In genomic region chr10:5367465-5368011, GRCm38 (mm10) we compare ENCODE assay signal across 14 mouse cellular contexts.
A peak's percentile ranks its signal among the peaks of the same experiment; 100 is the strongest.
DNase-seq lines count a peak whose midpoint lies in the region; ATAC-seq lines count a peak whose summit lies in the region.
"Had no signal": no experiment of that assay in that cellular context is flagged by ENCODE, and none has a peak within 500 bp of the region (broad histone marks: within the 10 kb centered on the region; RNA-seq: fewer than 3 reads in every experiment).

No protein-coding gene starts in this region.

- no peaks in the 10 kb centered on the region for H3K27me3 ChIP-seq in embryonic facial prominence, embryonic 11.5 days (ENCODE audit: control insufficient read depth, insufficient read depth, low read length)
- no peaks in the 10 kb centered on the region for H3K27me3 ChIP-seq in embryonic facial prominence, embryonic 10.5 days (replicated peaks; ENCODE audit: low read depth, poor library complexity, severe bottlenecking)
- H3K27me3 ChIP-seq: embryonic facial prominence, embryonic 12.5 days; liver, embryonic 13.5 days; midbrain, embryonic 12.5 days; neural tube, embryonic 12.5 days had no signal

- intact Hi-C loops in left cerebral cortex, postnatal 4 days (cut with DNase I), result no loop called here

- 60% methylated on average over 12 of the region's 12 CpGs for whole genome bisulfite sequencing in embryonic facial prominence, embryonic 11.5 days
- WGBS in embryonic facial prominence, embryonic 10.5 days, result 71% methylated on average over 12 of the region's 12 CpGs

- no peak for ATAC-seq in embryonic facial prominence, embryonic 11.5 days (replicated peaks; ENCODE audit: insufficient number of reproducible peaks, low FRiP score, low TSS enrichment, low read depth)

- H3K9ac ChIP-seq in embryonic facial prominence, embryonic 11.5 days (replicated peaks; ENCODE audit: low read length), result no peak overlapping the region
- H3K9ac ChIP-seq: embryonic facial prominence, embryonic 12.5 days; liver, embryonic 13.5 days; midbrain, embryonic 12.5 days; neural tube, embryonic 12.5 days had no signal

- H3K4me1 ChIP-seq in embryonic facial prominence, embryonic 11.5 days (ENCODE audit: control insufficient read depth, insufficient read depth, low read length), result no peaks in the 10 kb centered on the region
- no peaks in the 10 kb centered on the region for H3K4me1 ChIP-seq in embryonic facial prominence, embryonic 10.5 days
- H3K4me1 ChIP-seq: embryonic facial prominence, embryonic 12.5 days; liver, embryonic 13.5 days; midbrain, embryonic 12.5 days; neural tube, embryonic 12.5 days had no signal

- H3K27ac ChIP-seq in embryonic facial prominence, embryonic 11.5 days (replicated peaks; ENCODE audit: low read depth, low read length), result no peak overlapping the region
- no peak overlapping the region for H3K27ac ChIP-seq in embryonic facial prominence, embryonic 10.5 days (replicated peaks)
- H3K27ac ChIP-seq: embryonic facial prominence, embryonic 12.5 days; liver, embryonic 13.5 days; midbrain, embryonic 12.5 days; neural tube, embryonic 12.5 days had no signal

- no peaks in the 10 kb centered on the region for H3K36me3 ChIP-seq in embryonic facial prominence, embryonic 11.5 days (replicated peaks; ENCODE audit: control insufficient read depth, insufficient read depth, low read depth, low read length)
- H3K36me3 ChIP-seq in embryonic facial prominence, embryonic 10.5 days (replicated peaks), result no peaks in the 10 kb centered on the region
- H3K36me3 ChIP-seq: embryonic facial prominence, embryonic 12.5 days; liver, embryonic 13.5 days; midbrain, embryonic 12.5 days; neural tube, embryonic 12.5 days had no signal

- no peak overlapping the region for H3K4me2 ChIP-seq in embryonic facial prominence, embryonic 11.5 days (ENCODE audit: low read depth, low read length)
- H3K4me2 ChIP-seq: embryonic facial prominence, embryonic 12.5 days; heart, embryonic 11.5 days; liver, embryonic 13.5 days; midbrain, embryonic 12.5 days; neural tube, embryonic 12.5 days had no signal

- H3K4me3 ChIP-seq in embryonic facial prominence, embryonic 11.5 days (ENCODE audit: low read depth, low read length), result no peak overlapping the region
- H3K4me3 ChIP-seq in embryonic facial prominence, embryonic 10.5 days, result no peak overlapping the region
- H3K4me3 ChIP-seq: embryonic facial prominence, embryonic 12.5 days; liver, embryonic 13.5 days; midbrain, embryonic 12.5 days; neural tube, embryonic 12.5 days had no signal

- DNase-seq in embryonic facial prominence, embryonic 11.5 days (ENCODE audit: low spot score), result peak; percentile 6
- DNase-seq in embryonic facial prominence, embryonic 10.5 days (ENCODE audit: low spot score), result no peak
- peak; percentile 52 for DNase-seq in left cerebral cortex, adult 11 months (ENCODE audit: low spot score)
- no peak for DNase-seq in left cerebral cortex, postnatal 4 days
- peak; percentile 46 to 69 for DNase-seq in layer of hippocampus, adult 18-20 months (ENCODE audit: low spot score in 2 of 2)
- DNase-seq in right cerebral cortex, postnatal 14 days, result peak; percentile 14
- DNase-seq in adrenal gland, postnatal 25 days, result no peak
- no peak for DNase-seq in ovary, postnatal 14 days (ENCODE audit: low spot score)
- DNase-seq: liver, embryonic 13.5 days; thymus, postnatal 4 days had no signal

- H3K9me3 ChIP-seq in embryonic facial prominence, embryonic 11.5 days (replicated peaks; ENCODE audit: control insufficient read depth, low read length), result no peaks in the 10 kb centered on the region
- no peaks in the 10 kb centered on the region for H3K9me3 ChIP-seq in embryonic facial prominence, embryonic 10.5 days
- H3K9me3 ChIP-seq: embryonic facial prominence, embryonic 12.5 days; liver, embryonic 13.5 days; midbrain, embryonic 12.5 days; neural tube, embryonic 12.5 days had no signal

Comparison
In these comparisons a context has a peak if more than half of its experiments do, and no peak if none do; other contexts are left out.
1. DNase-seq: peak in embryonic facial prominence, embryonic 11.5 days (single experiment), left cerebral cortex, adult 11 months (single experiment), layer of hippocampus, adult 18-20 months (2 of 2) and right cerebral cortex, postnatal 14 days (single experiment); none in embryonic facial prominence, embryonic 10.5 days (single experiment), left cerebral cortex, postnatal 4 days (single experiment), adrenal gland, postnatal 25 days (single experiment) and ovary, postnatal 14 days (single experiment).